Mouse (Mus musculus) cerebellum, postnatal 36 days (tissue): ENCODE measurements at regions not wholly inside any gene's neighbourhood (a gene's known extent, or its start where the extent isn't known, plus 50 kb on each side); places are given as distances from the start of the nearest gene placed in this dataset.

Experiments
- DNase-seq, 2 experiments: peaks; one replicate each; pipeline ENCODE4 v3.0.0; 2021 to 2022; ENCODE audit warnings: mixed read lengths in 2 of 2

GRCm38 (mm10) chr10:47742088-47742487 is 2046.5 kb downstream of the Grik2 start:
- DNase-seq, result no peak

GRCm38 (mm10) chr10:47741667-47742066 is 2046.9 kb downstream of the Grik2 start:
- no peak for DNase-seq

- peak; percentile 16 to 45 for DNase-seq
Observed at GRCm38 (mm10) chr10:47708780-47709179, 2079.8 kb downstream of the Grik2 start.
